In the genomic region with DNA sequence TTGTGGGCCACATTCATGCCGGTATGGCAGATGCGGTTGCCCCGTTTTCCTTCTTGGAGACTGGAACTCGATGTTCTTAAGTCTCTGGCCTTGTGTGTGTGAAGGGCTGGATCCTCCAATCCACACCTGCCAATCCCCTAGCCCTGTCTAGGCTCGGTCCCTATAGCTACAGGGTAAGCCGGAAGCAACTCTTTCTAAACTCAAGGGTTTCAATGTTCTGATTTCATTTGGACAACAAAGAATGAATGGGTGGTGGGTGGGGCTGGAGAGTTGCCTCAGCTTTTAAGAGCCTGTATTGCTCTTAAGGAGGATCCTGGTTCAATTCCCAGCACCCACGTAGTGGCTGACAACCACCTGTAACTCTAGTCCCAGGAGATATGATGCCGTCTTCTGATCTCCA, we compare ENCODE assay signal across 23 mouse cellular contexts. TPM values are rescaled to one million over a fixed set of nuclear protein-coding genes. Genes with fewer than 3 reads are reported as not detected.
DNase-seq lines count a peak whose midpoint lies in the region; ATAC-seq and TF ChIP-seq lines count a peak whose summit lies in the region.
"Had no signal": no experiment of that assay in that cellular context is flagged by ENCODE, and none has a peak within 500 bp of the region (broad histone marks: within the 10 kb centered on the region; RNA-seq: fewer than 3 reads in every experiment).

No protein-coding gene starts in this region.

- H3K27ac ChIP-seq in heart, embryonic 10.5 days: no peak overlapping the region
- no peak overlapping the region for H3K27ac ChIP-seq in intestine, postnatal 0 days (ENCODE audit: low read depth, low read length)
- H3K27ac ChIP-seq in hindbrain, embryonic 12.5 days: no peak overlapping the region
- H3K27ac ChIP-seq: embryonic facial prominence, embryonic 10.5 days; embryonic facial prominence, embryonic 12.5 days; forebrain, embryonic 13.5 days; forebrain, embryonic 15.5 days had no signal

- H3K36me3 ChIP-seq in heart, embryonic 10.5 days: peaks cover 24% of the 10 kb centered on the region
- H3K36me3 ChIP-seq in intestine, postnatal 0 days (ENCODE audit: control insufficient read depth, insufficient read depth): no peaks in the 10 kb centered on the region
- no peaks in the 10 kb centered on the region for H3K36me3 ChIP-seq in hindbrain, embryonic 12.5 days
- H3K36me3 ChIP-seq: embryonic facial prominence, embryonic 12.5 days; forebrain, embryonic 15.5 days had no signal

- no peak for TF ChIP-seq CTCF in intestine, postnatal 0 days (IDR thresholded peaks at IDR 0.05; ENCODE audit: low read depth)

- no peak overlapping the region for H3K4me2 ChIP-seq in intestine, postnatal 0 days (replicated peaks; ENCODE audit: low read depth)
- H3K4me2 ChIP-seq in hindbrain, embryonic 12.5 days (replicated peaks): no peak overlapping the region
- H3K4me2 ChIP-seq: embryonic facial prominence, embryonic 12.5 days; forebrain, embryonic 13.5 days; forebrain, embryonic 15.5 days had no signal

- peak; percentile 82 for DNase-seq in heart, adult 11 months
- DNase-seq in heart, embryonic 10.5 days (ENCODE audit: low spot score): no peak
- DNase-seq in R1 (ENCODE audit: low read depth, low spot score): peak; percentile 83
- DNase-seq: adrenal gland, adult 8-10 months; adrenal gland, postnatal 14 days; adrenal gland, postnatal 36 days; B cell, adult 2 months; cerebellum, adult 11-12 months; cerebellum, adult 2 months; cerebellum, adult 9-10 months; cerebellum, postnatal 10 days; cerebellum, postnatal 25 days; forebrain, postnatal 0 days had no signal

- WGBS in heart, embryonic 10.5 days: 94% methylated on average over 8 of the region's 8 CpGs
- WGBS in intestine, postnatal 0 days: 89% methylated on average over 8 of the region's 8 CpGs
- WGBS in hindbrain, embryonic 12.5 days: 85% methylated on average over 8 of the region's 8 CpGs

- no peak overlapping the region for H3K9ac ChIP-seq in intestine, postnatal 0 days (ENCODE audit: low read depth, low read length)
- H3K9ac ChIP-seq in hindbrain, embryonic 12.5 days: no peak overlapping the region
- H3K9ac ChIP-seq: embryonic facial prominence, embryonic 12.5 days; forebrain, embryonic 13.5 days; forebrain, embryonic 15.5 days; forebrain, postnatal 0 days had no signal

- H3K9me3 ChIP-seq in heart, embryonic 10.5 days: no peaks in the 10 kb centered on the region
- H3K9me3 ChIP-seq in intestine, postnatal 0 days (ENCODE audit: control insufficient read depth): no peaks in the 10 kb centered on the region
- H3K9me3 ChIP-seq in hindbrain, embryonic 12.5 days (replicated peaks): no peaks in the 10 kb centered on the region
- H3K9me3 ChIP-seq: embryonic facial prominence, embryonic 10.5 days; embryonic facial prominence, embryonic 12.5 days; forebrain, embryonic 13.5 days; forebrain, embryonic 15.5 days had no signal

- no peak for ATAC-seq in intestine, postnatal 0 days
- ATAC-seq in hindbrain, embryonic 12.5 days (ENCODE audit: low FRiP score): no peak
- ATAC-seq: activated CD4-positive, CD25-positive, alpha-beta regulatory T cell, adult 4 months; CD4-positive, CD25-positive, alpha-beta regulatory T cell, adult 4 months; forebrain, embryonic 13.5 days; forebrain, embryonic 15.5 days; forebrain, postnatal 0 days had no signal

- no peak overlapping the region for H3K4me3 ChIP-seq in heart, embryonic 10.5 days
- no peak overlapping the region for H3K4me3 ChIP-seq in intestine, postnatal 0 days (ENCODE audit: low read depth, low read length)
- H3K4me3 ChIP-seq in hindbrain, embryonic 12.5 days: no peak overlapping the region
- H3K4me3 ChIP-seq: embryonic facial prominence, embryonic 10.5 days; embryonic facial prominence, embryonic 12.5 days; forebrain, embryonic 13.5 days; forebrain, embryonic 15.5 days had no signal

- no peaks in the 10 kb centered on the region for H3K4me1 ChIP-seq in heart, embryonic 10.5 days
- H3K4me1 ChIP-seq in intestine, postnatal 0 days (replicated peaks; ENCODE audit: control insufficient read depth, insufficient read depth, low read length): no peaks in the 10 kb centered on the region
- peaks cover 2% of the 10 kb centered on the region; the same call in 1 of the 2 replicates for H3K4me1 ChIP-seq in hindbrain, embryonic 12.5 days
- H3K4me1 ChIP-seq: embryonic facial prominence, embryonic 10.5 days; embryonic facial prominence, embryonic 12.5 days; forebrain, embryonic 13.5 days; forebrain, embryonic 15.5 days had no signal

- H3K27me3 ChIP-seq in heart, embryonic 10.5 days (ENCODE audit: insufficient read depth, poor library complexity, severe bottlenecking): no peaks in the 10 kb centered on the region
- H3K27me3 ChIP-seq in intestine, postnatal 0 days (replicated peaks; ENCODE audit: control insufficient read depth, insufficient read depth, low read length): no peaks in the 10 kb centered on the region
- H3K27me3 ChIP-seq in hindbrain, embryonic 12.5 days: no peaks in the 10 kb centered on the region
- H3K27me3 ChIP-seq: CH12.LX; embryonic facial prominence, embryonic 12.5 days; forebrain, embryonic 13.5 days; forebrain, embryonic 15.5 days; Patski had no signal

RNA-seq across cellular contexts. Expression of a gene that starts 16.2 kb away (rescaled TPM):
- 26.2 and 28.5 TPM in 2 replicates for polyA plus RNA-seq in heart, embryonic 10.5 days (2016; fragmentation: Nextera tagmentation; extraction: Ambion mirVana)
- 10.5 TPM in 2 replicates for polyA plus RNA-seq in intestine, postnatal 0 days (2015; fragmentation: Nextera tagmentation; extraction: Ambion mirVana)
- 4.3 and 4.6 TPM in 2 replicates for polyA plus RNA-seq in hindbrain, embryonic 12.5 days (2016; fragmentation: Nextera tagmentation; extraction: Ambion mirVana)

RNA-seq across cellular contexts. Expression of a gene that starts 43.6 kb away (rescaled TPM):
- 13.6 and 14.1 TPM in 2 replicates for polyA plus RNA-seq in heart, embryonic 10.5 days (2016; fragmentation: Nextera tagmentation; extraction: Ambion mirVana)
- 11.0 and 11.4 TPM in 2 replicates for polyA plus RNA-seq in intestine, postnatal 0 days (2015; fragmentation: Nextera tagmentation; extraction: Ambion mirVana)
- polyA plus RNA-seq in hindbrain, embryonic 12.5 days (2016; fragmentation: Nextera tagmentation; extraction: Ambion mirVana): 10.5 and 11.2 TPM in 2 replicates
- polyA plus RNA-seq: activated CD4-positive, CD25-positive, alpha-beta regulatory T cell, adult 4 months; CD4-positive, CD25-positive, alpha-beta regulatory T cell, adult 4 months; Patski had no signal
